Mouse (Mus musculus) heart, adult 9 months (tissue): ENCODE measurements around the gene Daam1.

ENCODE experiments used
- DNase-seq, 2 experiments: peaks; one replicate each; pipeline ENCODE4 v3.0.0; 2022; ENCODE audit warnings: low spot score in 2 of 2

The Daam1 gene

GRCm38 (mm10) chr12:72041238-72041637, 210.4 kb downstream of the Daam1 start:
- no peak for DNase-seq
